Mouse (Mus musculus): ENCODE results near the gene Gm21936. TPM values are rescaled to one million over a fixed set of nuclear protein-coding genes. Genes with fewer than 3 reads are reported as not detected.

Gene Gm21936
- not detected for polyA plus RNA-seq (2017; shearing (Covaris generic))

GRCm38 (mm10) chr12:87795212-87795611 lies at the start of gene Gm21936:
Gene Gm21936 (plus strand): TSS chr12:87795512.

GRCm38 (mm10) chr12:87775655-87776054 lies 19.7 kb upstream of the Gm21936 start, which contains the start of gene Gm21319:
Gene Gm21319 (minus strand): TSS chr12:87775755.

GRCm38 (mm10) chr12:87816277-87816676 lies 21.0 kb downstream of the Gm21936 start, which contains the start of gene BB287469:
Gene BB287469 (plus strand): TSS chr12:87816577.

GRCm38 (mm10) chr12:87842239-87842638 lies 46.9 kb downstream of the Gm21936 start, which contains the start of gene Gm2001:
Gene Gm2001 (minus strand): TSS chr12:87842339.

Other genes with a start within 250 kb of the Gm21936 start
- under 1 TPM in 1 of 2 experiments, not detected in 1; 0.71 TPM for gene Oog1, start 192.8 kb upstream of the Gm21936 start, polyA plus RNA-seq (2017; shearing (Covaris generic))
- under 1 TPM in 1 of 2 experiments, not detected in 1; 0.66 TPM for gene Gm4027, start 176.6 kb upstream of the Gm21936 start, polyA plus RNA-seq (2017; shearing (Covaris generic))
- gene Gm16381, start 150.9 kb upstream of the Gm21936 start, polyA plus RNA-seq (2017; shearing (Covaris generic)): under 1 TPM in 1 of 2 experiments, not detected in 1; 0.99 TPM
- under 1 TPM; 0.08 to 0.39 TPM for gene Gm21319, start 19.8 kb upstream of the Gm21936 start, polyA plus RNA-seq (2017; shearing (Covaris generic))
- 1 to 10 TPM in 1 of 2 experiments, not detected in 1; 1.4 TPM for gene BB287469, start 21.1 kb downstream of the Gm21936 start, polyA plus RNA-seq (2017; shearing (Covaris generic))
- gene Gm2001, start 46.8 kb downstream of the Gm21936 start, polyA plus RNA-seq (2017; shearing (Covaris generic)): under 1 TPM in 1 of 2 experiments, not detected in 1; 0.99 TPM
- gene Gm2016, start 78.6 kb downstream of the Gm21936 start, polyA plus RNA-seq (2017; shearing (Covaris generic)): under 1 TPM; 0.13 to 0.22 TPM
- not detected for gene Gm2022, start 99.9 kb downstream of the Gm21936 start, polyA plus RNA-seq (2017; shearing (Covaris generic))
- gene Gm2035, start 124.3 kb downstream of the Gm21936 start, polyA plus RNA-seq (2017; shearing (Covaris generic)): not detected
- gene Gm2042, start 158.6 kb downstream of the Gm21936 start, polyA plus RNA-seq (2017; shearing (Covaris generic)): 1 to 10 TPM in 1 of 2 experiments, not detected in 1; 2.1 TPM
- not detected for gene Gm2075, start 216.3 kb downstream of the Gm21936 start, polyA plus RNA-seq (2017; shearing (Covaris generic))
- not detected for gene Gm6803, start 223.3 kb downstream of the Gm21936 start, polyA plus RNA-seq (2017; shearing (Covaris generic))
- not detected for gene Gm2056, start 231.5 kb downstream of the Gm21936 start, polyA plus RNA-seq (2017; shearing (Covaris generic))